ENCODE assay signal across 13 mouse cellular contexts in the genomic region with DNA sequence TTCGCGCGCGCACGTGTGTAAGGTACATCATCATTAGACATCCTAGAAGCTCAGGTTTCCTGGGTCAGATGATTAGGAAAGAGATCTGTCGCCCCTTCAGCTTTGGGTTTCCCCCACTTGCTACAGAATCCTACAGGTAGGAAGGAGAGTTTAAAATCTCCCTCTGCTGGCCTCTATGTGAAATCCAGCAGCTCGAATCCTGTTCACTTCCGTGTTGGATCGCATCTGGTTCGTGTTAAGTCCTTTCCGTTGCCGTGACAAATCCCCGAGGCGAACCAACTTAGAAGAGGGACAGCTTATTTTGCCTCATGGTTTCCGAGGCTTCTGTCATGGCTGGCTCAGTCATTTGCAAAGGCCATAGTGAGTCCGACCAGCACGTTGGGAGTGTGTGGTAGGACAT.
DNase-seq lines count a peak whose midpoint lies in the region; ATAC-seq and TF ChIP-seq lines count a peak whose summit lies in the region.
"Had no signal": no experiment of that assay in that cellular context is flagged by ENCODE, and none has a peak within 500 bp of the region (broad histone marks: within the 10 kb centered on the region; RNA-seq: fewer than 3 reads in every experiment).

No protein-coding gene starts in this region.

- DNase-seq in heart, adult 8-10 months (ENCODE audit: low spot score), result no peak
- no peak for DNase-seq in liver, postnatal 0 days
- peak; percentile 67 for DNase-seq in limb, embryonic 14.5 days (ENCODE audit: low spot score)
- no peak for DNase-seq in adrenal gland, postnatal 4 days (ENCODE audit: low spot score in 2 of 2)
- DNase-seq: cerebellum, postnatal 36 days; kidney, postnatal 25 days; left cerebral cortex, postnatal 4 days; right cerebral cortex, postnatal 14 days had no signal

- no peaks in the 10 kb centered on the region for H3K9me3 ChIP-seq in heart, embryonic 13.5 days
- H3K9me3 ChIP-seq in liver, postnatal 0 days (ENCODE audit: low read length), result no peaks in the 10 kb centered on the region
- no peaks in the 10 kb centered on the region for H3K9me3 ChIP-seq in liver, embryonic 12.5 days (replicated peaks)
- no peaks in the 10 kb centered on the region for H3K9me3 ChIP-seq in limb, embryonic 14.5 days (ENCODE audit: control insufficient read depth, low read length)
- no peaks in the 10 kb centered on the region for H3K9me3 ChIP-seq in neural tube, embryonic 15.5 days (replicated peaks)

- 0 out of 2 replicates have a peak, but pooled peaks have one; percentile 7 for TF ChIP-seq CTCF in liver, postnatal 0 days (IDR thresholded peaks at IDR 0.05; ENCODE audit: low read depth)
- 0 out of 2 replicates have a peak, but pooled peaks have one; percentile 9 for TF ChIP-seq CTCF in cortical plate, adult 2 months (IDR thresholded peaks at IDR 0.05; ENCODE audit: extremely low read depth, insufficient read depth, low read length)

- WGBS in heart, embryonic 13.5 days, result 66% methylated on average over 17 of the region's 17 CpGs
- 77% methylated on average over 17 of the region's 17 CpGs for WGBS in liver, postnatal 0 days (ENCODE audit: insufficient replicate concordance)
- whole genome bisulfite sequencing in liver, embryonic 12.5 days (ENCODE audit: insufficient replicate concordance), result 68% methylated on average over 17 of the region's 17 CpGs
- WGBS in limb, embryonic 14.5 days, result 42% methylated on average over 17 of the region's 17 CpGs
- WGBS in neural tube, embryonic 15.5 days, result 82% methylated on average over 17 of the region's 17 CpGs

- no peak overlapping the region for H3K4me2 ChIP-seq in heart, embryonic 13.5 days
- H3K4me2 ChIP-seq in liver, postnatal 0 days (ENCODE audit: low read depth, low read length), result no peak overlapping the region
- no peak overlapping the region for H3K4me2 ChIP-seq in liver, embryonic 12.5 days
- H3K4me2 ChIP-seq in limb, embryonic 14.5 days (replicated peaks; ENCODE audit: low read depth, low read length, severe bottlenecking), result 0 out of 2 replicates have a peak overlapping the region, but pooled peaks have one; percentile 14
- H3K4me2 ChIP-seq in neural tube, embryonic 15.5 days, result no peak overlapping the region

- H3K4me3 ChIP-seq in heart, embryonic 13.5 days, result no peak overlapping the region
- no peak overlapping the region for H3K4me3 ChIP-seq in liver, postnatal 0 days (ENCODE audit: low read depth, low read length)
- no peak overlapping the region for H3K4me3 ChIP-seq in liver, embryonic 12.5 days
- H3K4me3 ChIP-seq in cortical plate, adult 2 months (ENCODE audit: insufficient read depth, low read length), result no peak overlapping the region
- H3K4me3 ChIP-seq in limb, embryonic 14.5 days (replicated peaks; ENCODE audit: low read length), result no peak overlapping the region
- no peak overlapping the region for H3K4me3 ChIP-seq in neural tube, embryonic 15.5 days (replicated peaks)

- H3K4me1 ChIP-seq in heart, embryonic 13.5 days, result peaks cover 41% of the 10 kb centered on the region
- H3K4me1 ChIP-seq in liver, postnatal 0 days (ENCODE audit: insufficient read depth), result no peaks in the 10 kb centered on the region
- H3K4me1 ChIP-seq in liver, embryonic 12.5 days, result no peaks in the 10 kb centered on the region
- no peaks in the 10 kb centered on the region for H3K4me1 ChIP-seq in cortical plate, adult 2 months (ENCODE audit: control insufficient read depth, insufficient read depth, low read length)
- H3K4me1 ChIP-seq in limb, embryonic 14.5 days (ENCODE audit: control insufficient read depth, insufficient read depth, low read length), result peaks cover 5% of the 10 kb centered on the region; the same call in 1 of the 2 replicates
- 0 out of 2 replicates have a peak, but pooled peaks cover 4% of the 10 kb centered on the region for H3K4me1 ChIP-seq in neural tube, embryonic 15.5 days

- H3K27me3 ChIP-seq in heart, embryonic 13.5 days (replicated peaks), result peaks cover 15% of the 10 kb centered on the region
- 0 out of 2 replicates have a peak, but pooled peaks cover 2% of the 10 kb centered on the region for H3K27me3 ChIP-seq in liver, postnatal 0 days (ENCODE audit: insufficient read depth, low read length)
- peaks cover 4% of the 10 kb centered on the region; the same call in 1 of the 2 replicates for H3K27me3 ChIP-seq in liver, embryonic 12.5 days (replicated peaks)
- no peaks in the 10 kb centered on the region for H3K27me3 ChIP-seq in limb, embryonic 14.5 days (ENCODE audit: control insufficient read depth, insufficient read depth, low read length)
- H3K27me3 ChIP-seq in neural tube, embryonic 15.5 days (replicated peaks), result peaks cover 8% of the 10 kb centered on the region

- H3K36me3 ChIP-seq in heart, embryonic 13.5 days, result no peaks in the 10 kb centered on the region
- no peaks in the 10 kb centered on the region for H3K36me3 ChIP-seq in liver, postnatal 0 days (replicated peaks; ENCODE audit: insufficient read depth, low read length)
- no peaks in the 10 kb centered on the region for H3K36me3 ChIP-seq in liver, embryonic 12.5 days
- H3K36me3 ChIP-seq in limb, embryonic 14.5 days (ENCODE audit: control insufficient read depth, insufficient read depth, low read length), result no peaks in the 10 kb centered on the region
- H3K36me3 ChIP-seq in neural tube, embryonic 15.5 days, result no peaks in the 10 kb centered on the region

- H3K27ac ChIP-seq in heart, embryonic 13.5 days (replicated peaks), result peak overlapping the region; percentile 43
- no peak overlapping the region for H3K27ac ChIP-seq in liver, postnatal 0 days (ENCODE audit: low read depth)
- no peak overlapping the region for H3K27ac ChIP-seq in liver, embryonic 12.5 days
- no peak overlapping the region for H3K27ac ChIP-seq in cortical plate, adult 2 months (ENCODE audit: insufficient read depth, low read length)
- no peak overlapping the region for H3K27ac ChIP-seq in limb, embryonic 14.5 days (replicated peaks; ENCODE audit: low read depth, low read length)
- H3K27ac ChIP-seq in neural tube, embryonic 15.5 days (replicated peaks), result no peak overlapping the region
- H3K27ac ChIP-seq: macrophage had no signal

- TF ChIP-seq POLR2A in cortical plate, adult 2 months (IDR thresholded peaks at IDR 0.05; ENCODE audit: extremely low read depth, insufficient read depth, low read length), result no peak
- no peak for TF ChIP-seq POLR2A in limb, embryonic 14.5 days (IDR thresholded peaks at IDR 0.05; ENCODE audit: borderline replicate concordance, extremely low read depth, insufficient read depth, insufficient read length)

- no peak overlapping the region for H3K9ac ChIP-seq in heart, embryonic 13.5 days
- no peak overlapping the region for H3K9ac ChIP-seq in liver, postnatal 0 days (replicated peaks)
- no peak overlapping the region for H3K9ac ChIP-seq in liver, embryonic 12.5 days
- H3K9ac ChIP-seq in limb, embryonic 14.5 days (ENCODE audit: low read depth, low read length, severe bottlenecking), result no peak overlapping the region
- H3K9ac ChIP-seq in neural tube, embryonic 15.5 days (replicated peaks), result no peak overlapping the region

- TF ChIP-seq EP300 in liver, postnatal 0 days (IDR thresholded peaks at IDR 0.05; ENCODE audit: low read depth), result no peak

- ATAC-seq in heart, embryonic 13.5 days (ENCODE audit: extremely low read depth, insufficient number of reproducible peaks, low FRiP score, low TSS enrichment), result no peak
- ATAC-seq in liver, postnatal 0 days, result no peak
- ATAC-seq in liver, embryonic 12.5 days, result no peak
- no peak for ATAC-seq in limb, embryonic 14.5 days (ENCODE audit: low FRiP score, low read depth)
- ATAC-seq in neural tube, embryonic 15.5 days (ENCODE audit: low FRiP score), result no peak
